ENCODE assay signal across 23 mouse cellular contexts in the genomic region with DNA sequence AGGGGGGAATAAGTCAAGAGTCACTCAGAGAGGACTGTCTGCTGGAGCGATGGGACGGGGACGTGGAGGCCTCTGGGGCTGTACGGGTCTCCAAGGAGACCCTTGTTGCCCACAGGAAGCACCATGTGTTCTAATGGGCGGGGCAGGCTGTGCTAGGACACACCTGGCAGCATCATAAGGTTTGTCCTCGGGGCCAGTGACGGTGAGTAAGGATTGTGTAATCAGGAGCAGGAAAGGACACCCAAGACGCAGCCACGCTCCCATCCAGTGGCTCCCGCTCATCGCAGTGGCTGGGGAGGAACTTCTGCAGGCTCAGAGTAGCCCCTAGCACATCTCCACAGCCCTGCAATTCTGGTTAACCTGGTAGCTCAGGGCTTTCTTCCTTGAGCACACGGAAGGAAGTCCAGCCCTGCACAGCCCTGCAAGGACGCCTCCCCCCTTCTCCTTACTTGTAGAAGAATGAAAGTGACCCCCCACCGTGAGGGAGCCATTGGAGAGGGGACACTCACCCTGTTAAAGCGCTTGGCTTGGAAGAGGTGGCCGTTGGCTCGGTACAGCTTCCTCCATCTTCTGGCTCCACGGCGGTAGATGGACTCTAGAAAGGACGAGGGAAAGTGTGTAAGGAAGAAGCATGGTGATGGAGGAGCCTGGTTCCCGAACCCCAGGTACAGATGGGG. TPM values are rescaled to one million over a fixed set of nuclear protein-coding genes. Genes with fewer than 3 reads are reported as not detected.
DNase-seq lines count a peak whose midpoint lies in the region; ATAC-seq and TF ChIP-seq lines count a peak whose summit lies in the region.
"Had no signal": no experiment of that assay in that cellular context is flagged by ENCODE, and none has a peak within 500 bp of the region (broad histone marks: within the 10 kb centered on the region; RNA-seq: fewer than 3 reads in every experiment).

No protein-coding gene starts in this region.

- no peaks in the 10 kb centered on the region for H3K36me3 ChIP-seq in forebrain, embryonic 10.5 days (replicated peaks)
- H3K36me3 ChIP-seq in forebrain, embryonic 16.5 days (ENCODE audit: control insufficient read depth, insufficient read depth): no peaks in the 10 kb centered on the region
- H3K36me3 ChIP-seq in midbrain, embryonic 11.5 days (ENCODE audit: control insufficient read depth, insufficient read depth, low read length): no peaks in the 10 kb centered on the region
- H3K36me3 ChIP-seq in midbrain, embryonic 15.5 days (replicated peaks): no peaks in the 10 kb centered on the region
- H3K36me3 ChIP-seq in embryonic facial prominence, embryonic 10.5 days (replicated peaks): no peaks in the 10 kb centered on the region
- no peaks in the 10 kb centered on the region for H3K36me3 ChIP-seq in limb, embryonic 12.5 days
- H3K36me3 ChIP-seq: embryonic facial prominence, embryonic 12.5 days; hindbrain, embryonic 15.5 days had no signal

- H3K27me3 ChIP-seq in forebrain, embryonic 10.5 days (ENCODE audit: poor library complexity, severe bottlenecking): no peaks in the 10 kb centered on the region
- no peaks in the 10 kb centered on the region for H3K27me3 ChIP-seq in forebrain, embryonic 16.5 days (replicated peaks; ENCODE audit: control insufficient read depth, insufficient read depth, low read length)
- H3K27me3 ChIP-seq in midbrain, embryonic 11.5 days (ENCODE audit: control insufficient read depth, insufficient read depth, low read length): no peaks in the 10 kb centered on the region
- H3K27me3 ChIP-seq in midbrain, embryonic 15.5 days (replicated peaks): no peaks in the 10 kb centered on the region
- no peaks in the 10 kb centered on the region for H3K27me3 ChIP-seq in embryonic facial prominence, embryonic 10.5 days (replicated peaks; ENCODE audit: low read depth, poor library complexity, severe bottlenecking)
- H3K27me3 ChIP-seq in limb, embryonic 12.5 days: peaks cover 3% of the 10 kb centered on the region; the same call in 1 of the 2 replicates
- H3K27me3 ChIP-seq: embryonic facial prominence, embryonic 12.5 days; hindbrain, embryonic 15.5 days; Patski had no signal

- peaks cover 28% of the 10 kb centered on the region for H3K4me1 ChIP-seq in forebrain, embryonic 10.5 days
- H3K4me1 ChIP-seq in forebrain, embryonic 16.5 days (replicated peaks; ENCODE audit: control insufficient read depth, insufficient read depth, low read length): peaks cover 18% of the 10 kb centered on the region
- H3K4me1 ChIP-seq in midbrain, embryonic 11.5 days (ENCODE audit: control insufficient read depth, insufficient read depth, low read length): no peaks in the 10 kb centered on the region
- H3K4me1 ChIP-seq in midbrain, embryonic 15.5 days: peaks cover 17% of the 10 kb centered on the region
- H3K4me1 ChIP-seq in embryonic facial prominence, embryonic 10.5 days: peaks cover 23% of the 10 kb centered on the region
- peaks cover 12% of the 10 kb centered on the region for H3K4me1 ChIP-seq in limb, embryonic 12.5 days (replicated peaks)
- no peaks in the 10 kb centered on the region for H3K4me1 ChIP-seq in lung, adult 2 months (ENCODE audit: control insufficient read depth, insufficient read depth, low read length)

- no peaks in the 10 kb centered on the region for H3K9me3 ChIP-seq in forebrain, embryonic 10.5 days
- H3K9me3 ChIP-seq in forebrain, embryonic 16.5 days (ENCODE audit: control insufficient read depth, low read length): no peaks in the 10 kb centered on the region
- H3K9me3 ChIP-seq in midbrain, embryonic 11.5 days (ENCODE audit: control insufficient read depth, low read length): no peaks in the 10 kb centered on the region
- H3K9me3 ChIP-seq in midbrain, embryonic 15.5 days: no peaks in the 10 kb centered on the region
- H3K9me3 ChIP-seq in embryonic facial prominence, embryonic 10.5 days: no peaks in the 10 kb centered on the region
- H3K9me3 ChIP-seq in limb, embryonic 12.5 days: no peaks in the 10 kb centered on the region
- H3K9me3 ChIP-seq: embryonic facial prominence, embryonic 12.5 days; hindbrain, embryonic 15.5 days had no signal

- no peak overlapping the region for H3K9ac ChIP-seq in forebrain, embryonic 16.5 days (replicated peaks; ENCODE audit: low read depth, low read length)
- no peak overlapping the region for H3K9ac ChIP-seq in midbrain, embryonic 11.5 days (ENCODE audit: low read length)
- no peak overlapping the region for H3K9ac ChIP-seq in midbrain, embryonic 15.5 days
- peak overlapping the region; percentile 24; the same call in 1 of the 2 replicates for H3K9ac ChIP-seq in limb, embryonic 12.5 days (replicated peaks)
- H3K9ac ChIP-seq: embryonic facial prominence, embryonic 12.5 days; hindbrain, embryonic 15.5 days; liver, embryonic 14.5 days had no signal

- TF ChIP-seq POLR2A in lung, adult 2 months (IDR thresholded peaks at IDR 0.05; ENCODE audit: borderline replicate concordance, extremely low read depth, low read depth, low read length): no peak

- peak overlapping the region; percentile 21; the same call in 1 of the 2 replicates for H3K27ac ChIP-seq in forebrain, embryonic 10.5 days
- no peak overlapping the region for H3K27ac ChIP-seq in forebrain, embryonic 16.5 days (ENCODE audit: low read length)
- no peak overlapping the region for H3K27ac ChIP-seq in midbrain, embryonic 11.5 days (ENCODE audit: low read depth, low read length)
- H3K27ac ChIP-seq in midbrain, embryonic 15.5 days: no peak overlapping the region
- H3K27ac ChIP-seq in embryonic facial prominence, embryonic 10.5 days (replicated peaks): peak overlapping the region; percentile 37
- H3K27ac ChIP-seq in limb, embryonic 12.5 days: 0 out of 2 replicates have a peak overlapping the region, but pooled peaks have one; percentile 78
- H3K27ac ChIP-seq: hindbrain, embryonic 15.5 days; kidney, postnatal 0 days; liver, embryonic 14.5 days; macrophage had no signal

- no peak overlapping the region for H3K4me2 ChIP-seq in forebrain, embryonic 16.5 days (ENCODE audit: low read length)
- no peak overlapping the region for H3K4me2 ChIP-seq in midbrain, embryonic 11.5 days
- no peak overlapping the region for H3K4me2 ChIP-seq in midbrain, embryonic 15.5 days
- H3K4me2 ChIP-seq in limb, embryonic 12.5 days: no peak overlapping the region
- H3K4me2 ChIP-seq: embryonic facial prominence, embryonic 12.5 days; heart, embryonic 11.5 days; hindbrain, embryonic 15.5 days had no signal

- no peak for ATAC-seq in forebrain, embryonic 16.5 days
- ATAC-seq in midbrain, embryonic 11.5 days (ENCODE audit: low FRiP score): no peak
- no peak for ATAC-seq in midbrain, embryonic 15.5 days (replicated peaks)
- no peak for ATAC-seq in limb, embryonic 12.5 days (ENCODE audit: insufficient number of reproducible peaks, insufficient read depth, low FRiP score, low TSS enrichment, low read depth)
- ATAC-seq: intestine, embryonic 16.5 days; Patski had no signal

- H3K4me3 ChIP-seq in forebrain, embryonic 10.5 days: no peak overlapping the region
- H3K4me3 ChIP-seq in forebrain, embryonic 16.5 days (replicated peaks; ENCODE audit: low read length): no peak overlapping the region
- H3K4me3 ChIP-seq in midbrain, embryonic 11.5 days (ENCODE audit: low read depth, low read length): no peak overlapping the region
- H3K4me3 ChIP-seq in midbrain, embryonic 15.5 days: no peak overlapping the region
- H3K4me3 ChIP-seq in embryonic facial prominence, embryonic 10.5 days: no peak overlapping the region
- no peak overlapping the region for H3K4me3 ChIP-seq in limb, embryonic 12.5 days (replicated peaks)
- no peak overlapping the region for H3K4me3 ChIP-seq in lung, adult 2 months (replicated peaks; ENCODE audit: extremely low read depth, low read depth, low read length)
- H3K4me3 ChIP-seq: embryonic facial prominence, embryonic 12.5 days; hindbrain, embryonic 15.5 days; myocyte had no signal

- 83% methylated on average over 21 of the region's 21 CpGs for WGBS in forebrain, embryonic 10.5 days
- 78% methylated on average over 21 of the region's 21 CpGs for WGBS in forebrain, embryonic 16.5 days
- 79% methylated on average over 21 of the region's 21 CpGs for WGBS in midbrain, embryonic 11.5 days
- 76% methylated on average over 21 of the region's 21 CpGs for WGBS in midbrain, embryonic 15.5 days
- 80% methylated on average over 21 of the region's 21 CpGs for WGBS in embryonic facial prominence, embryonic 10.5 days
- WGBS in limb, embryonic 12.5 days: 81% methylated on average over 21 of the region's 21 CpGs
- WGBS in lung, adult 2 months: 65% methylated on average over 21 of the region's 21 CpGs

- no peak for DNase-seq in forebrain, embryonic 10.5 days (ENCODE audit: extremely low spot score, low spot score)
- DNase-seq in midbrain, embryonic 11.5 days (ENCODE audit: low spot score, missing footprints): peak; percentile 33
- DNase-seq in embryonic facial prominence, embryonic 10.5 days (ENCODE audit: low spot score): no peak
- DNase-seq in heart, postnatal 25 days (ENCODE audit: low spot score): no peak
- DNase-seq in lung, adult 2 months: no peak
- DNase-seq: adrenal gland, postnatal 10 days; B cell, adult 2 months; heart, postnatal 10 days; layer of hippocampus, postnatal 36 days; midbrain, embryonic 14.5 days; right cerebral cortex, postnatal 14 days had no signal

- intact Hi-C loops in heart, postnatal 25 days (cut with DNase I): no loop called here

- TF ChIP-seq CTCF in lung, adult 2 months (IDR thresholded peaks at IDR 0.05; ENCODE audit: insufficient read depth, low read length): no peak

RNA-seq across cellular contexts. Expression of a gene that starts 51.0 kb away (rescaled TPM):
- 108 and 110 TPM in 2 replicates for polyA plus RNA-seq in forebrain, embryonic 10.5 days (2016; fragmentation: Nextera tagmentation; extraction: Ambion mirVana)
- polyA plus RNA-seq in forebrain, embryonic 16.5 days (2015; fragmentation: Nextera tagmentation; extraction: Ambion mirVana): 79.4 and 84.0 TPM in 2 replicates
- polyA plus RNA-seq in midbrain, embryonic 11.5 days (2014; fragmentation: Nextera tagmentation; extraction: Ambion mirVana): 101 and 110 TPM in 2 replicates
- 78.5 and 87.4 TPM in 2 replicates for polyA plus RNA-seq in midbrain, embryonic 15.5 days (2015; fragmentation: Nextera tagmentation; extraction: Ambion mirVana)
- 99.6 and 100 TPM in 2 replicates for polyA plus RNA-seq in embryonic facial prominence, embryonic 10.5 days (2016; fragmentation: Nextera tagmentation; extraction: Ambion mirVana)
- 96.0 and 99.2 TPM in 2 replicates for polyA plus RNA-seq in limb, embryonic 12.5 days (2016; fragmentation: Nextera tagmentation; extraction: Ambion mirVana)
- 10 to 100 TPM; 13.5 to 15.5 TPM for total RNA-seq in heart, postnatal 25 days (2021)
- 56.7 and 59.3 TPM in 2 replicates for polyA plus RNA-seq in lung, adult 2 months (2012; rRNA removed)

Comparison
In these comparisons a context has a peak if more than half of its experiments do, and no peak if none do; other contexts are left out.
1. H3K27ac ChIP-seq: peak in forebrain, embryonic 10.5 days (single experiment), embryonic facial prominence, embryonic 10.5 days (single experiment) and limb, embryonic 12.5 days (single experiment); none in forebrain, embryonic 16.5 days (single experiment), midbrain, embryonic 11.5 days (single experiment) and midbrain, embryonic 15.5 days (single experiment).